Mouse (Mus musculus) kidney, postnatal 0 days (tissue): ENCODE data around the gene Gm20388. TPM values are rescaled to one million over a fixed set of nuclear protein-coding genes. Genes with fewer than 3 reads are reported as not detected.

Source experiments
- ATAC-seq: fragments of 200-750 bp; cut with Nextera tagmentation; replicated peaks from 2 replicates; pipeline ENCODE4 v1.8.0; 2017; ENCODE audit warnings: low read depth, moderate number of reproducible peaks, moderate TSS enrichment, moderate library complexity; ENCODE audit not compliant: low FRiP score
- DNase-seq: peaks from one replicate; pipeline ENCODE4 v3.0.0-alpha.2; 2016; ENCODE audit warnings: low spot score
- H3K27ac ChIP-seq: fragments of 300-500 bp; sonication (generic); 2 replicates; pipeline ENCODE4 v1.5.1; 2014; ENCODE audit warnings: mild to moderate bottlenecking
- H3K27me3 ChIP-seq: fragments of 300-500 bp; sonication (generic); 2 replicates; pipeline ENCODE4 v1.6.1; 2014; ENCODE audit warnings: low read length, mixed read lengths; ENCODE audit not compliant: insufficient read depth
- H3K36me3 ChIP-seq: fragments of 300-500 bp; sonication (generic); 2 replicates; pipeline ENCODE4 v1.6.1; 2014; ENCODE audit warnings: low read length, mixed read lengths; ENCODE audit not compliant: insufficient read depth
- H3K4me1 ChIP-seq: fragments of 300-500 bp; sonication (generic); replicated peaks from 2 replicates; pipeline ENCODE4 v1.6.1; 2014; ENCODE audit warnings: antibody characterized with exemption, low read length, mixed read lengths; ENCODE audit not compliant: insufficient read depth
- H3K4me2 ChIP-seq: fragments of 300-500 bp; sonication (generic); 2 replicates; pipeline ENCODE4 v1.6.1; 2014; ENCODE audit warnings: mild to moderate bottlenecking, low read length, moderate library complexity, mixed read lengths
- H3K4me3 ChIP-seq: fragments of 300-500 bp; sonication (generic); replicated peaks from 2 replicates; pipeline ENCODE4 v1.5.1; 2014; ENCODE audit warnings: low read depth, low read length
- H3K9ac ChIP-seq: fragments of 300-500 bp; sonication (generic); 2 replicates; pipeline ENCODE4 v1.6.1; 2014; ENCODE audit warnings: low read depth, low read length
- H3K9me3 ChIP-seq: fragments of 300-500 bp; sonication (generic); replicated peaks from 2 replicates; pipeline ENCODE4 v1.6.1; 2016; ENCODE audit warnings: low read length, inconsistent platforms, mixed read lengths
- CTCF ChIP-seq: IDR thresholded peaks from 2 replicates; pipeline ENCODE4 v1.5.1; 2016; ENCODE audit warnings: antibody characterized with exemption, low read depth, mild to moderate bottlenecking, moderate library complexity
- WGBS: fragments of 180-500 bp; shearing (Covaris S2); extraction: QIAGEN DNeasy Blood & Tissue Kit; methylation state at CpG from one replicate; pipeline ENCODE4 v1.1.7; 2014; 5-methylcytosine and 5-hydroxymethylcytosine counted together
- polyA plus RNA-seq: library from polyadenylated mRNA; unstranded; fragments of >200 nt; fragmentation: Nextera tagmentation; extraction: Ambion mirVana; gene quantifications from 2 replicates; pipeline ENCODE4 v1.2.1, GENCODE M21; 2015

Gm20388 gene
- polyA plus RNA-seq, 1 experiment from 2014 or later = not detected

DNA sequence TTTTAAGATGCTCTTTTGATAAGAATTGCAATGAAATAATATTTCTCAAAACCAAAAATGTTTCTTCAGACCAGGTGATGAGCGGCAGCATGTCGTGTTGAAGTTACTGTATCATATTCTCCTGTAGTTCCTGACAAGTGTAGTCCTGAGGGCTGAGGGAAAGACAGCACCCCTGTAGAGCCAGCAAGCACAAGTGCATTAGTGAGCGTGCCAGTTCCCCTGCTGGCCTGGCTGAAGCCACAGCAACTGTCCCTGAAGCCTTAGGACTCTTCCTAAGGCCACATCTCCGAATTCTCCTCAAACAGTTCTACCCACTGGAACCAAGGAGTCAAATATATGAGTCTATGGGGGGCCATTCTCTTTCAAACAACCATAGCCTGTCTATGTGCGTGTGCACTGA, 12.6 kb downstream of the Gm20388 start:
- no peak for DNase-seq
- no peaks in the 10 kb centered on the region for H3K27me3 ChIP-seq
- ATAC-seq = no peak
- no peaks in the 10 kb centered on the region for H3K9me3 ChIP-seq
- no peak overlapping the region for H3K9ac ChIP-seq
- H3K27ac ChIP-seq = no peak overlapping the region
- H3K4me2 ChIP-seq = no peak overlapping the region
- no peaks in the 10 kb centered on the region for H3K36me3 ChIP-seq
- H3K4me3 ChIP-seq = no peak overlapping the region
- 0 out of 2 replicates have a peak, but pooled peaks cover 5% of the 10 kb centered on the region for H3K4me1 ChIP-seq
- TF ChIP-seq CTCF = no peak
- WGBS = 88% methylated on average over 5 of the region's 5 CpGs

DNA sequence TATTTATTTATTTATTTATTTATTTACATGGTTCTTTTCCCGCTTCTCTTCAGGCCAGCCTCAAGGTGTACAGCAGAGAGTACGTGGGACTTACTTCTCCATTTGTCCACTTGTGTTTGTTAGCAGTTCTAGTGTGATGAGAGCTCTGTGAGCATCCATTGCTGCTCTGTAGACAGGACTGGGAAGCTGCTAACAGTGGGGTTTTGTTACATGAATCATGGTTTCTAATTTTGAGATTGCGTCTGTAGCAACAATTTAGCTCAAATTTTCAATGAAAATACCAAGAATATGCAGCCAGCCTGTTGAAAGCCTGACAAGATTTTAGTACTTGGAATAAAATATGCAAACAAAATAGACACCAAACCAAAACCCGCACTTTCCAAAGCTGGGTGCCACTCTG, 14.8 kb downstream of the Gm20388 start:
- no peak overlapping the region for H3K4me2 ChIP-seq
- H3K36me3 ChIP-seq = no peaks in the 10 kb centered on the region
- H3K9me3 ChIP-seq = no peaks in the 10 kb centered on the region
- ATAC-seq (no peak), DNase-seq (no peak)
- no peaks in the 10 kb centered on the region for H3K27me3 ChIP-seq
- no peak overlapping the region for H3K9ac ChIP-seq
- H3K4me1 ChIP-seq = 0 out of 2 replicates have a peak, but pooled peaks cover 5% of the 10 kb centered on the region
- no peak overlapping the region for H3K27ac ChIP-seq
- no peak overlapping the region for H3K4me3 ChIP-seq
- TF ChIP-seq CTCF = no peak
- WGBS = 89% methylated on average over 4 of the region's 4 CpGs

DNA sequence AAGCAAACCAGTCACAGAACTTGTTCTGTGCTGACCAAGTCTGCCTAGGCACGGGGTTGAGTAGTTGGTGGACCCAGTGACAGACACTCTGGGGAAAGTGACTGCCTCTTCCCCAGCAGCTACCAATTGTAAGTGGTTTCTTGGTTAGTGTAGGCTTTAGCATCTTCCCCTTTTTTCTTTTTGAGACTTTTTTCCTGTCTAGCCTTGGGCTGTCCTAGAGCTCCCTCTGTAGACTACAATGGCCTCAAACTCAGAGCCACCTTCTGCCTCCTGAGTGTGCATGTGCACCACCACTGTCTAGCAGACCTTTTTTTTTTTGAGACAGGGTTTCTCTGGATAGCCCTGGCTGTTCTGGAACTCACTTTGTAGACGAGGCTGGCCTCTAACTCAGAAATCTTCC, 15.8 kb downstream of the Gm20388 start:
- Histone ChIP-seq H3K36me3 (no peaks in the 10 kb centered on the region), H3K9me3 (no peaks in the 10 kb centered on the region), H3K27ac (no peak overlapping the region), H3K9ac (no peak overlapping the region), H3K4me1 (0 out of 2 replicates have a peak, but pooled peaks cover 5% of the 10 kb centered on the region), H3K27me3 (no peaks in the 10 kb centered on the region), H3K4me3 (no peak overlapping the region), H3K4me2 (no peak overlapping the region)
- WGBS = 92% methylated on average over 2 of the region's 2 CpGs
- ATAC-seq = 0 out of 2 replicates have a peak, but pooled peaks have one; percentile 45
- DNase-seq = peak; percentile 42
- peak; percentile 56; the same call in 1 of the 2 replicates for TF ChIP-seq CTCF

DNA sequence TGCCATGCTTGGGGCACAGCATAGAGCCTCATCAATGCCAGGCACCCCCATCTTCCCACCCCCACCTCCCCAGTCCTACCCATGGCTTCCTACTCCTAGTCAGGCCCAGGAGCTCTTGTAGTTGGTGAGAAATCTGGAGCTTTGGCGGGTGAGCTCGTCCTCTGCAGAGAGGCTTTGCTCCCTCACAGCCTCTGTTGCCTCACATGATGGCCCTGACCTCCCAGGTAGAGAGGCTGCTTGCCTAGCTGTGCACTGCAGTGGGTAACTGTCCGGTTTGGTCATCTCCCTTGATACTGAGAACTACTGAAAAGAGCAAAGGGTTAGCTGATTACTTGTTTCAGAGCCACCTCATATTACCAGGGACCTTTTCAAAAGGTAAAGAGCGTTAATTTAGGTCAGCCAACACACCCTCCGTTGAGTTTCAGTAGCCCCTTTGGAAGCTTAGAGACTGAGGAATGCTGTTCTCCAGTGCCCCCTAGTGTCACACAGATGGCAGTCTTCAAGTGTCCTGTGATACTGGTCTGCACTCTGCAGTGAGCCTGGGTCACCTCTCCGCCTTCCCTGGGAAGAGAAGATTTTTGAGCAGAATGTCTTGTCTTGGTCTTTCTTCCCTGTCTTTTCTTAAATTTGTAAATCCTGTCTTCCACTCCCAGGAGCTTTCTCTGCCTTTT, 16.9 kb downstream of the Gm20388 start:
- H3K27me3 ChIP-seq = no peaks in the 10 kb centered on the region
- H3K27ac ChIP-seq = no peak overlapping the region
- H3K9ac ChIP-seq = no peak overlapping the region
- TF ChIP-seq CTCF = peak; percentile 83
- DNase-seq (peak; percentile 82), ATAC-seq (peak; percentile 60; the same call in 1 of the 2 replicates)
- H3K4me3 ChIP-seq = no peak overlapping the region
- peaks cover 7% of the 10 kb centered on the region; the same call in 1 of the 2 replicates for H3K36me3 ChIP-seq
- H3K9me3 ChIP-seq = no peaks in the 10 kb centered on the region
- no peak overlapping the region for H3K4me2 ChIP-seq
- 0 out of 2 replicates have a peak, but pooled peaks cover 3% of the 10 kb centered on the region for H3K4me1 ChIP-seq
- WGBS = 49% methylated on average over 6 of the region's 6 CpGs

DNA sequence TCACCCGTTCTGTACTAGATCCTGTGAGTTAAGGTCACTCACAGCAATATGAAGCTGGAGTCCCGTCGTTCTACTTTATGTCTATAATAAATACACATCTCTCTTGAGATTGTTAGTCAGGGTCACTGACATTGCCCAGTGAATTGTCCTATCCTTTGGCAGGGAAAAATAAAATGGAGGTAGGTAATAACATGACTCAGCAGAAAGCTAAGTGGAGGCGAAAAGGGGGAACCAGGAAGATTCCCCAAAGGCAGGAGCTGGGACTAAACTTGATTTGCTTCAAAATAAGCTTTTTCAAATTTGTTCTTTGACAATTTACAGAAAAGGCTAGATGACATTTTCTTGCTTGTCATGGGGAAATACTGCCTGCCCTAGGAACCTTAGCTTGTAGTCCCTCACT, 20.7 kb downstream of the Gm20388 start:
- no peak overlapping the region for H3K9ac ChIP-seq
- no peaks in the 10 kb centered on the region for H3K27me3 ChIP-seq
- no peak overlapping the region for H3K4me3 ChIP-seq
- WGBS = 70% methylated on average over 4 of the region's 4 CpGs
- no peak overlapping the region for H3K27ac ChIP-seq
- TF ChIP-seq CTCF = no peak
- ATAC-seq (no peak), DNase-seq (no peak)
- H3K4me2 ChIP-seq = no peak overlapping the region
- peaks cover 13% of the 10 kb centered on the region; the same call in 1 of the 2 replicates for H3K36me3 ChIP-seq
- H3K4me1 ChIP-seq = no peaks in the 10 kb centered on the region
- no peaks in the 10 kb centered on the region for H3K9me3 ChIP-seq

DNA sequence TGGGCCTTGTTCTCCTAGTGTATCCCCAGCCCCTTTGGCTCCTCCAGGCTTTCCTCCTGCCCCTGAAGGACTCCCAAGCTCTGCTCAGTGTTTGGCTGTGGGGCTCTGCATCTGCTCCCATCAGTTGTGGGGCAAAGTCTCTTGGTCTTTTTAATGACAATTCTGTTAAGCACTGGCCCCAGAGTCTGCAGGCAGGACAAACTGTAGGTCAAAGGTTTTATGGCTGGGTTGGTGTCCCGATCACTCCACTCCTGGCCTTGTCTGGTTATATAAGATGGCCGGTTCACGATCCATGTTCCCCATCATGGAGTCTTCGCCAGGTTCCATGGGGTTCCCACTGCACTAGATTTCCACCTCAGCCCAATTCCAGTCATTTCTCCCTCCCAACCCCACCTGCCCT, 23.0 kb downstream of the Gm20388 start:
- DNase-seq (no peak), ATAC-seq (no peak)
- Histone ChIP-seq H3K4me2 (no peak overlapping the region), H3K4me1 (no peaks in the 10 kb centered on the region), H3K4me3 (no peak overlapping the region), H3K9me3 (no peaks in the 10 kb centered on the region), H3K27me3 (no peaks in the 10 kb centered on the region), H3K36me3 (peaks cover 21% of the 10 kb centered on the region), H3K27ac (no peak overlapping the region), H3K9ac (no peak overlapping the region)
- 87% methylated on average over 4 of the region's 4 CpGs for WGBS
- TF ChIP-seq CTCF = no peak
